ENCODE assay signal across 8 mouse cellular contexts in the genomic region with DNA sequence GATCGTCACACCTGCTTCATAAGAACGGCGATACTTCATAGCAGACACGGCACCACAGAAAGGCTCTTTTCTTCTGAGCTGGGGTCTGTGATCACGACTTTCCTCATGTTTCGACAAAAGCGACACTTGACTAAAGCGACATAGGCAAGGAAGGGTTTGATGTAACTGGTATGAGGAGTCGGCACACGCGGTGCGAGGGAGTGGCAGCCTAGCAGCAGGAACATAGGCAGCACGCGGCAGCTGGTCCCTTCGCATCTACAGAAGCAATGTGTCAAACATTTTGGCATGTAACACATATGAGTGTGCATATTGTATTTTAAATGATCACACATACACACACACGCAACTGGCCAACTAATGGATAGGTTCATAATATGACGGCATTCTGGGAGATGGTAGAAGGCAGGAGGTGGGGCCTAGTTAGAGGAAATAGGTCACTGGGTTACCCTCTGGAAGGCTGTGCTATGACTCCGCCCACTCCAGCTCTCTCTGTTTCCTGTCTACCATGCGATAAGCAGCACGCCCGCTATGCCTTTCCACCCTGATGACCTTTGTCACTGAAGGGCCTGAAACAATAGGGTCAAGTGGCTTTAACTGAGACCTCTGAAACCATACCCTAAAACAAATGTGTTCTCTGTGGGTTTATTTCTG.
A peak's percentile ranks its signal among the peaks of the same experiment; 100 is the strongest.
DNase-seq lines count a peak whose midpoint lies in the region; ATAC-seq and TF ChIP-seq lines count a peak whose summit lies in the region.
"Had no signal": no experiment of that assay in that cellular context is flagged by ENCODE, and none has a peak within 500 bp of the region (broad histone marks: within the 10 kb centered on the region; RNA-seq: fewer than 3 reads in every experiment).

No protein-coding gene starts in this region.

- H3K9me3 ChIP-seq in liver, postnatal 0 days (ENCODE audit: low read length) = no peaks in the 10 kb centered on the region

- DNase-seq in spleen, adult 12 weeks (ENCODE audit: low spot score) = peak; percentile 26
- DNase-seq in spleen, postnatal 14 days (ENCODE audit: low spot score in 2 of 2) = no peak
- DNase-seq in liver, postnatal 0 days = peak; percentile 45
- no peak for DNase-seq in adrenal gland, adult 8-10 months
- DNase-seq in cerebellum, postnatal 25 days = no peak
- DNase-seq: gastrocnemius, postnatal 25 days had no signal

- H3K4me2 ChIP-seq in liver, postnatal 0 days (ENCODE audit: low read depth, low read length) = no peak overlapping the region

- WGBS in liver, postnatal 0 days (ENCODE audit: insufficient replicate concordance) = 78% methylated on average over 21 of the region's 21 CpGs

- H3K27ac ChIP-seq in brown adipose tissue, adult 24 weeks (replicated peaks; ENCODE audit: low read depth, low read length) = no peak overlapping the region
- H3K27ac ChIP-seq in liver, postnatal 0 days (ENCODE audit: low read depth) = no peak overlapping the region

- peak overlapping the region; percentile 18; the same call in 1 of the 2 replicates for H3K4me3 ChIP-seq in brown adipose tissue, adult 24 weeks (ENCODE audit: insufficient read depth, low read depth, low read length)
- H3K4me3 ChIP-seq in liver, postnatal 0 days (ENCODE audit: low read depth, low read length) = no peak overlapping the region

- no peaks in the 10 kb centered on the region for H3K27me3 ChIP-seq in liver, postnatal 0 days (ENCODE audit: insufficient read depth, low read length)

- peak; percentile 79 for ATAC-seq in liver, postnatal 0 days
- no peak for ATAC-seq in monocyte, adult 5-6 weeks (replicated peaks; ENCODE audit: insufficient number of reproducible peaks, low FRiP score, low TSS enrichment, poor library complexity, severe bottlenecking)

- no peak for TF ChIP-seq EP300 in liver, postnatal 0 days (IDR thresholded peaks at IDR 0.05; ENCODE audit: low read depth)

- H3K4me1 ChIP-seq in brown adipose tissue, adult 24 weeks (ENCODE audit: control insufficient read depth, insufficient read depth, insufficient read length, low read length) = no peaks in the 10 kb centered on the region; the same call in 1 of the 2 replicates
- H3K4me1 ChIP-seq in liver, postnatal 0 days (ENCODE audit: insufficient read depth) = 0 out of 2 replicates have a peak, but pooled peaks cover 10% of the 10 kb centered on the region

- no peak overlapping the region for H3K9ac ChIP-seq in liver, postnatal 0 days (replicated peaks)

- H3K36me3 ChIP-seq in liver, postnatal 0 days (replicated peaks; ENCODE audit: insufficient read depth, low read length) = no peaks in the 10 kb centered on the region

- no peak for TF ChIP-seq CTCF in liver, postnatal 0 days (IDR thresholded peaks at IDR 0.05; ENCODE audit: low read depth)

Comparison
In these comparisons a context has a peak if more than half of its experiments do, and no peak if none do; other contexts are left out.
1. DNase-seq: peak in spleen, adult 12 weeks (single experiment) and liver, postnatal 0 days (single experiment); none in spleen, postnatal 14 days (0 of 2), adrenal gland, adult 8-10 months (single experiment) and cerebellum, postnatal 25 days (0 of 2).